Mouse (Mus musculus) ES-E14 (cell line): ENCODE measurements at regions not wholly inside any gene's neighbourhood (a gene's known extent, or its start where the extent isn't known, plus 50 kb on each side); places are given as distances from the start of the nearest gene placed in this dataset.

ENCODE experiments used
- DNase-seq: peaks from one replicate; pipeline ENCODE4 v3.0.0-alpha.2; 2013; ENCODE audit warnings: low read depth, low spot score
- H3K27ac ChIP-seq: 2 replicates; pipeline ENCODE4 v1.5.1; 2012; ENCODE audit warnings: low read depth, mild to moderate bottlenecking, low read length, moderate library complexity, mixed read lengths; ENCODE audit not compliant: poor library complexity, insufficient read depth, severe bottlenecking
- H3K36me3 ChIP-seq: 2 replicates; pipeline ENCODE4 v1.6.1; 2012; ENCODE audit warnings: mild to moderate bottlenecking, low read length, moderate library complexity, mixed read lengths; ENCODE audit not compliant: control insufficient read depth, poor library complexity, insufficient read depth, severe bottlenecking
- H3K4me1 ChIP-seq, 2 experiments: fragments of 150-350 bp in 1 of 2; sonication (generic) in 1 of 2; 2 replicates each; pipeline ENCODE4 v1.6.1; 2012; ENCODE audit warnings: low read length in 2 of 2, mild to moderate bottlenecking in 1 of 2, mixed read lengths in 1 of 2; ENCODE audit not compliant: control insufficient read depth in 2 of 2, insufficient read depth in 2 of 2, poor library complexity in 1 of 2
- H3K4me3 ChIP-seq, 2 experiments: fragments of 150-350 bp in 1 of 2; sonication (generic) in 1 of 2; 2 replicates each; pipeline ENCODE4 v1.5.1; 2012; ENCODE audit warnings: low read length in 2 of 2, low read depth in 1 of 2, mild to moderate bottlenecking in 1 of 2, mixed read lengths in 1 of 2; ENCODE audit not compliant: insufficient read depth in 1 of 2, poor library complexity in 1 of 2, severe bottlenecking in 1 of 2
- H3K9ac ChIP-seq: 2 replicates; pipeline ENCODE4 v1.6.1; 2012; ENCODE audit warnings: low read depth, mild to moderate bottlenecking, low read length, mixed read lengths; ENCODE audit not compliant: poor library complexity, insufficient read depth, severe bottlenecking
- H3K9me3 ChIP-seq: fragments of 150-350 bp; sonication (generic); 2 replicates; pipeline ENCODE4 v1.6.1; 2012; ENCODE audit warnings: low read depth, mild to moderate bottlenecking, low read length; ENCODE audit not compliant: control insufficient read depth, insufficient read depth
- CHD2 ChIP-seq: IDR thresholded peaks from 2 replicates; pipeline ENCODE4 v1.6.1; 2014; ENCODE audit warnings: mild to moderate bottlenecking, low read depth, low read length, inconsistent platforms
- HCFC1 ChIP-seq: IDR thresholded peaks from 2 replicates; pipeline ENCODE4 v1.6.1; 2012; ENCODE audit warnings: low read length, inconsistent platforms, borderline replicate concordance; ENCODE audit not compliant: insufficient read depth
- MAFK ChIP-seq: IDR thresholded peaks from 2 replicates; pipeline ENCODE4 v1.6.1; 2014; ENCODE audit warnings: mild to moderate bottlenecking, low read depth, low read length, inconsistent platforms; ENCODE audit not compliant: insufficient read depth
- ZC3H11A ChIP-seq: IDR thresholded peaks from 2 replicates; pipeline ENCODE4 v1.6.1; 2012; ENCODE audit warnings: low read depth, mild to moderate bottlenecking, inconsistent platforms, low read length, borderline replicate concordance
- ZNF384 ChIP-seq: IDR thresholded peaks from 2 replicates; pipeline ENCODE4 v1.6.1; 2012; ENCODE audit warnings: low read depth, low read length, inconsistent platforms
- in situ Hi-C, 2 experiments: fragments of 600-800 bp; cut with MboI; formaldehyde crosslinking; loops; one replicate each; pipeline ENCODE4 v1.15.1; 2025; ENCODE audit warnings: low sequenced_read_pairs in 2 of 2, inconsistent platforms in 1 of 2; ENCODE audit not compliant: unreplicated experiment in 2 of 2

DNA sequence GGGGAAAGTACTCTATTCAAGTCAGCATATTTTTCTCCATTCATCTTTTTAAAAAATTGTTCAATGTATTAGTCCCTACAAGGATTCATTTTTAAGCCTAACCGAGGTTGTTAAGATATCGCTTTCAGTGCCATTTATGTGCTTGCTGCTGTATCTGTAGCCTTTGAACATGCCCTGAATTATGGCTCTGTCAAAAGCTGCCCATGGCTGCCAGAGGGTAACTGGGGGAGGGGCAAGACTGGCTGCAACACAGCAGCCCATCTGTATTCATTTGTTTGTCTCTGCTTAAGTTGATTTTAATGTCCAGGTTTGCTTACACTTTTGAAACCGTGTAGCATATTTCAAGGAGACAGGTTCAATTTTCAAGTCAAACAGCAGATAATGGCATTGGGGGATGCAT is 383.3 kb upstream of the Gm5415 start:
- no peak overlapping the region for H3K27ac ChIP-seq
- H3K4me1 ChIP-seq = no peaks in the 10 kb centered on the region
- TF ChIP-seq MAFK = no peak
- no peak for TF ChIP-seq CHD2
- TF ChIP-seq HCFC1 = no peak
- no peak for TF ChIP-seq ZC3H11A
- no peak for TF ChIP-seq ZNF384
- no peak overlapping the region for H3K4me3 ChIP-seq
- no peak for DNase-seq
- no peak overlapping the region for H3K9ac ChIP-seq
- H3K9me3 ChIP-seq = no peaks in the 10 kb centered on the region
- in situ Hi-C loops = no loop called here
- H3K36me3 ChIP-seq = no peaks in the 10 kb centered on the region

DNA sequence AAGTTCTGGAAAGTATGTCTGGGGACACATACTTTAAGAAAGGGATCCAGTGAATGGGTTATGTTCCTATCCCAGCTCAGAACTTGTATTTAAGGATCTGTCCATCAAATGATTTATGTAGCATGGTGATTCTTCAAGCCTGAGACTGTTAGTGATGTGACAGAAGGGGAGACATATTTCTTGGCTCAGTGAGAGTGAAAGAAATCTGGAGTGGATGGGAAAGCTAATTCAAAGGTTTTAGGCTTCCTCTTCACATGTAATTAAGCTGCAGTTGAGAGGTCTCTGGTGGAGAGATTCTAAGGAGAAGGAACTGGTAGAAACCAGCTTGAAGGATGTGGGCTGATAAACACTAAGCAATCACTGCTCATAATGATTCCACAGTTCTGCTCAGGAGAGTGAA is 355.3 kb upstream of the Gm5415 start:
- Histone ChIP-seq H3K27ac (no peak overlapping the region), H3K4me1 (no peaks in the 10 kb centered on the region), H3K36me3 (no peaks in the 10 kb centered on the region), H3K9me3 (no peaks in the 10 kb centered on the region), H3K4me3 (no peak overlapping the region), H3K9ac (no peak overlapping the region)
- in situ Hi-C loops = no loop called here
- no peak for DNase-seq
- TF ChIP-seq ZC3H11A = no peak
- TF ChIP-seq HCFC1 = no peak
- no peak for TF ChIP-seq ZNF384
- TF ChIP-seq CHD2 = no peak
- TF ChIP-seq MAFK = no peak

DNA sequence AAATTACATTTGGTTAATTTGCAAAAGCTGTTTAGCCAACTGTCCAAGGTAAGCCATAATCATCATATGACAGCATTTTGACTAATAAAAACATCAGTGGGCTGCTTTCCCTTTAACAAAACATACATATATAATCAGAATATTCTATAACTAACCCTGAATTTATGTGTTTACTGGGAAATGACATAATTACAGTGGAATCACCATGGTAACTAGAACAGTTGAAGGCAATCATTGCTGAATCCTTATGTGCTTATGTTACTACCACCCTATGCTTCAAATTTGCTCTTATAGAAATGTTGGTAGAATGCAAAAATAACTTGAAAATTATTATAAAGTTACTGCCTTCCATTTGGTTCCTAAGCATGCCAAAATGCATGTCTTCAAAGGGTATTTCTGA is 340.6 kb upstream of the Gm5415 start:
- Histone ChIP-seq H3K36me3 (no peaks in the 10 kb centered on the region), H3K9ac (no peak overlapping the region), H3K27ac (no peak overlapping the region), H3K9me3 (no peaks in the 10 kb centered on the region), H3K4me3 (no peak overlapping the region), H3K4me1 (no peaks in the 10 kb centered on the region)
- TF ChIP-seq HCFC1 (no peak), ZNF384 (no peak), CHD2 (no peak), ZC3H11A (no peak), MAFK (no peak)
- no peak for DNase-seq
- in situ Hi-C loops = no loop called here

DNA sequence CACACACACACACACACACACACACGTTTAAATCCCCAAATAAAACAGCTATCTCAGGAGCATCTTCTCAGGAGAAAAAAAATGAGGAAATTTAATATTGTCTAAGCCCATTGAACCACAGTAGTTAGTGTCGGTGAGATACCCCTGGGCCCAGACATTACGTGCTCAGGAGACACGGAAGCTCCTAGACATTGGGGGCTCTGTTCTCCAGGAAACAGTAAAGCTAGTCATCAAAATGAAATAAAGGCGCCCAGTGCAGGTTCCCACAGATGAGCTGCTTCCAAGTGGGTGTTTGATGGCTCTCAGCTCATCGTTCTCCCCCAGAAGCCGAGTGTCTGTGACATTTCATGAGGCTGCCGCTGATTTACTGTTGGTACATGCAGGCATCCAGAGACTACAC is 325.8 kb upstream of the Gm5415 start:
- no peaks in the 10 kb centered on the region for H3K9me3 ChIP-seq
- no peak overlapping the region for H3K9ac ChIP-seq
- in situ Hi-C loops = no loop called here
- no peak overlapping the region for H3K27ac ChIP-seq
- no peak for DNase-seq
- H3K36me3 ChIP-seq = no peaks in the 10 kb centered on the region
- no peak for TF ChIP-seq MAFK
- no peak for TF ChIP-seq CHD2
- TF ChIP-seq HCFC1 = no peak
- TF ChIP-seq ZNF384 = no peak
- no peak for TF ChIP-seq ZC3H11A
- no peak overlapping the region for H3K4me3 ChIP-seq
- no peaks in the 10 kb centered on the region for H3K4me1 ChIP-seq

DNA sequence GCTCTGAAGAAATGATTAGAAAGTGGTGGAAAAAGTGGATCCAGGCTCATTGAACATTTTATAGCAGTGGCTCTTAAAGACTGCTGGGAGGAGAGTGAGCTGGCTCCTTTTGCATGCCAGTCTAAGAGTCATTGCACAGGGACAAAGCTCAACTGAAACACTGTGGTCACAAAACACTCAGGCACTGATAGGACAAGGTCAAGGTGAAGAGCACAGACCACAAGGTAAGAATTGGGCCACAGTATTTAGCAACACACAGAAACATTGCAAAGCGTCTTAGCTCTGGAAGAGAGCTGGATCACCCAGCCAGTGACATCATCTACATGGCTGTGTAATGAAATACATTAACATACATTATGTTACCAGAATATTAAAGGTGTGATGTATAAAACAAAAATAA is 319.0 kb upstream of the Gm5415 start:
- no peak for DNase-seq
- no peak overlapping the region for H3K9ac ChIP-seq
- TF ChIP-seq CHD2 (no peak), ZNF384 (no peak), ZC3H11A (no peak), MAFK (no peak), HCFC1 (no peak)
- in situ Hi-C loops = no loop called here
- H3K36me3 ChIP-seq = no peaks in the 10 kb centered on the region
- no peaks in the 10 kb centered on the region for H3K9me3 ChIP-seq
- no peak overlapping the region for H3K27ac ChIP-seq
- H3K4me3 ChIP-seq = no peak overlapping the region
- no peaks in the 10 kb centered on the region for H3K4me1 ChIP-seq
